Mouse (Mus musculus): ENCODE measurements around the gene Ak1.

DNA sequence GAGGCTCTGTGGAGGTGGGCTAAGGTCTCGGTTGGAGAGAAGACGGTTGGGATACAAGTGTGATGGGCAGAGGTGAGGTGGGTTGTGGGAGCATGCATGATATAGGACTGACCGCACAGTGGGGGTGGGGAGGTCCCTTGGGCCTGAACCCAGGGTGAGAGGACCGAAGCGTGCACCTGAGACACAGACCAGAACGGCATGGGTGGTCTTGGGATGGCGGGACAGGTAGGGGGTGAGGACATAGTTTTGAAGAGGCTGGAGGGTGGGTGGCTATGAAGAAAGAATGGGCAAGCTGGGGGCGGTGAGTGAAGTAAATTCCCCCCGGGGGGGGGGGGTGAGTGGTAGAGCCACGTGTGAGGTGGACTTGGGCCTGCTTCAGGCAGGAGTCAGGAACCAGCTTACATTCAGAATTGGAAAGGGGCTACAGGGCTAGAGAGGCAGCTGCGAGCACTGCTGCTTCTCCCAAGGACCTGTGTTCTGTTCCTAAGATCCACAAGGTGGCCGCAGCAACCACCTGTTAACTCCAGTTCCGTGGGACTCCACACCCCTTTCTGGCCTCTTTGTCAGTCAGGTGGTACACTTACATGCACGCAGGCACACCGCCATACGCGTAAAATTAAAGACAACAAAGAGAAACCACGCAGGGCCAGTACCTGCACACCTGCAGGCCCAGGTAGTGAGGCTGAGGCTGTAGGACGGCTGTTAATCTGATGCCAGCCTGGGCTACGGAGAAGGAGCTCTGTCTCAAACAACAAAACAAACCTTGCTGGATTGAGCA, 5.9 kb downstream of the Ak1 start:
- TF ChIP-seq GATA1 (IDR thresholded peaks at IDR 0.05; ENCODE audit: borderline replicate concordance, low read length) = no peak
- no peak for TF ChIP-seq FLI1 (IDR thresholded peaks at IDR 0.05; ENCODE audit: low read length)
